Mouse (Mus musculus): ENCODE data around the gene Duoxa1. TPM values are rescaled to one million over a fixed set of nuclear protein-coding genes. Genes with fewer than 3 reads are reported as not detected.

The Duoxa1 gene
- total and polyA plus RNA-seq, 3 experiments, result 0.11 TPM; not detected in 2

GRCm38 (mm10) chr2:122355389-122355788, 41.9 kb upstream of the Duoxa1 start:
- H3K9me3 ChIP-seq (replicated peaks), result no peaks in the 10 kb centered on the region
- no peaks in the 10 kb centered on the region for H3K4me1 ChIP-seq (ENCODE audit: insufficient read depth, low read depth, low read length)
- no peak for ATAC-seq (ENCODE audit: extremely low read depth, insufficient number of reproducible peaks, low FRiP score, poor library complexity, severe bottlenecking)
- no peak for TF ChIP-seq CTCF (IDR thresholded peaks at IDR 0.05; ENCODE audit: low read depth, low read length)
- no peak for TF ChIP-seq GATA1 (IDR thresholded peaks at IDR 0.05; ENCODE audit: borderline replicate concordance, low read length)
- TF ChIP-seq POLR2AphosphoS5 (IDR thresholded peaks at IDR 0.05; ENCODE audit: insufficient replicate concordance, low read depth, low read length), result no peak
- TF ChIP-seq TAL1 (conservative IDR thresholded peaks at IDR 0.05; ENCODE audit: low read depth, low read length), result no peak
- TF ChIP-seq GATA2 (IDR thresholded peaks at IDR 0.05; ENCODE audit: borderline replicate concordance, low read depth, low read length), result no peak
- peaks cover 52% of the 10 kb centered on the region for H3K27me3 ChIP-seq (ENCODE audit: insufficient read depth, low read length)
- no peaks in the 10 kb centered on the region for H3K36me3 ChIP-seq (replicated peaks)
- no peak for DNase-seq (ENCODE audit: low spot score)
- no peak overlapping the region for H3K4me3 ChIP-seq (ENCODE audit: low read depth, low read length)

- no peak overlapping the region for H3K4me3 ChIP-seq (ENCODE audit: low read depth, low read length)
- no peaks in the 10 kb centered on the region for H3K9me3 ChIP-seq (replicated peaks)
- DNase-seq (ENCODE audit: low spot score) (no peak), ATAC-seq (ENCODE audit: extremely low read depth, insufficient number of reproducible peaks, low FRiP score, poor library complexity, severe bottlenecking) (no peak)
- peaks cover under 1% of the 10 kb centered on the region for H3K4me1 ChIP-seq (ENCODE audit: insufficient read depth, low read depth, low read length)
- TF ChIP-seq TAL1 (conservative IDR thresholded peaks at IDR 0.05; ENCODE audit: low read depth, low read length) (no peak), GATA2 (IDR thresholded peaks at IDR 0.05; ENCODE audit: borderline replicate concordance, low read depth, low read length) (no peak), CTCF (IDR thresholded peaks at IDR 0.05; ENCODE audit: low read depth, low read length) (no peak), POLR2AphosphoS5 (IDR thresholded peaks at IDR 0.05; ENCODE audit: insufficient replicate concordance, low read depth, low read length) (no peak), GATA1 (IDR thresholded peaks at IDR 0.05; ENCODE audit: borderline replicate concordance, low read length) (no peak)
- peaks cover 56% of the 10 kb centered on the region for H3K27me3 ChIP-seq (ENCODE audit: insufficient read depth, low read length)
- H3K36me3 ChIP-seq (replicated peaks), result no peaks in the 10 kb centered on the region
Measured at GRCm38 (mm10) chr2:122354191-122354929, 40.8 kb upstream of the Duoxa1 start.

- no peak overlapping the region for H3K4me3 ChIP-seq (ENCODE audit: low read depth, low read length)
- peaks cover 6% of the 10 kb centered on the region for H3K4me1 ChIP-seq (ENCODE audit: insufficient read depth, low read depth, low read length)
- H3K27me3 ChIP-seq (ENCODE audit: insufficient read depth, low read length), result peaks cover 62% of the 10 kb centered on the region
- no peak for TF ChIP-seq GATA1 (IDR thresholded peaks at IDR 0.05; ENCODE audit: borderline replicate concordance, low read length)
- no peak for TF ChIP-seq TAL1 (conservative IDR thresholded peaks at IDR 0.05; ENCODE audit: low read depth, low read length)
- TF ChIP-seq CTCF (IDR thresholded peaks at IDR 0.05; ENCODE audit: low read depth, low read length), result no peak
- no peak for TF ChIP-seq GATA2 (IDR thresholded peaks at IDR 0.05; ENCODE audit: borderline replicate concordance, low read depth, low read length)
- no peak for TF ChIP-seq POLR2AphosphoS5 (IDR thresholded peaks at IDR 0.05; ENCODE audit: insufficient replicate concordance, low read depth, low read length)
- ATAC-seq (ENCODE audit: extremely low read depth, insufficient number of reproducible peaks, low FRiP score, poor library complexity, severe bottlenecking), result no peak
- no peaks in the 10 kb centered on the region for H3K36me3 ChIP-seq (replicated peaks)
- no peaks in the 10 kb centered on the region for H3K9me3 ChIP-seq (replicated peaks)
- DNase-seq (ENCODE audit: low spot score), result no peak
Measured at GRCm38 (mm10) chr2:122353765-122354164, 40.2 kb upstream of the Duoxa1 start.

GRCm38 (mm10) chr2:122352992-122353391, 39.5 kb upstream of the Duoxa1 start:
- Histone ChIP-seq H3K9me3 (replicated peaks) (no peaks in the 10 kb centered on the region), H3K36me3 (replicated peaks) (no peaks in the 10 kb centered on the region), H3K4me1 (ENCODE audit: insufficient read depth, low read depth, low read length) (peaks cover 14% of the 10 kb centered on the region), H3K4me3 (ENCODE audit: low read depth, low read length) (no peak overlapping the region), H3K27me3 (ENCODE audit: insufficient read depth, low read length) (peaks cover 67% of the 10 kb centered on the region)
- TF ChIP-seq CTCF (IDR thresholded peaks at IDR 0.05; ENCODE audit: low read depth, low read length), result no peak
- TF ChIP-seq GATA2 (IDR thresholded peaks at IDR 0.05; ENCODE audit: borderline replicate concordance, low read depth, low read length), result no peak
- no peak for TF ChIP-seq POLR2AphosphoS5 (IDR thresholded peaks at IDR 0.05; ENCODE audit: insufficient replicate concordance, low read depth, low read length)
- TF ChIP-seq TAL1 (conservative IDR thresholded peaks at IDR 0.05; ENCODE audit: low read depth, low read length), result no peak
- TF ChIP-seq GATA1 (IDR thresholded peaks at IDR 0.05; ENCODE audit: borderline replicate concordance, low read length), result no peak
- ATAC-seq (ENCODE audit: extremely low read depth, insufficient number of reproducible peaks, low FRiP score, poor library complexity, severe bottlenecking) (no peak), DNase-seq (ENCODE audit: low spot score) (no peak)

GRCm38 (mm10) chr2:122351931-122352329, 38.4 kb upstream of the Duoxa1 start:
- no peak overlapping the region for H3K4me3 ChIP-seq (ENCODE audit: low read depth, low read length)
- peaks cover 72% of the 10 kb centered on the region for H3K27me3 ChIP-seq (ENCODE audit: insufficient read depth, low read length)
- H3K36me3 ChIP-seq (replicated peaks), result no peaks in the 10 kb centered on the region
- no peak for DNase-seq (ENCODE audit: low spot score)
- H3K4me1 ChIP-seq (ENCODE audit: insufficient read depth, low read depth, low read length), result peaks cover 16% of the 10 kb centered on the region
- TF ChIP-seq CTCF (IDR thresholded peaks at IDR 0.05; ENCODE audit: low read depth, low read length) (no peak), TAL1 (conservative IDR thresholded peaks at IDR 0.05; ENCODE audit: low read depth, low read length) (no peak), POLR2AphosphoS5 (IDR thresholded peaks at IDR 0.05; ENCODE audit: insufficient replicate concordance, low read depth, low read length) (no peak), GATA1 (IDR thresholded peaks at IDR 0.05; ENCODE audit: borderline replicate concordance, low read length) (no peak), GATA2 (IDR thresholded peaks at IDR 0.05; ENCODE audit: borderline replicate concordance, low read depth, low read length) (no peak)
- no peak for ATAC-seq (ENCODE audit: extremely low read depth, insufficient number of reproducible peaks, low FRiP score, poor library complexity, severe bottlenecking)
- no peaks in the 10 kb centered on the region for H3K9me3 ChIP-seq (replicated peaks)

- TF ChIP-seq CTCF (IDR thresholded peaks at IDR 0.05; ENCODE audit: low read depth, low read length), result no peak
- TF ChIP-seq GATA2 (IDR thresholded peaks at IDR 0.05; ENCODE audit: borderline replicate concordance, low read depth, low read length), result no peak
- TF ChIP-seq POLR2AphosphoS5 (IDR thresholded peaks at IDR 0.05; ENCODE audit: insufficient replicate concordance, low read depth, low read length), result no peak
- TF ChIP-seq TAL1 (conservative IDR thresholded peaks at IDR 0.05; ENCODE audit: low read depth, low read length), result no peak
- no peak for TF ChIP-seq GATA1 (IDR thresholded peaks at IDR 0.05; ENCODE audit: borderline replicate concordance, low read length)
- Histone ChIP-seq H3K4me1 (ENCODE audit: insufficient read depth, low read depth, low read length) (peaks cover 16% of the 10 kb centered on the region), H3K9me3 (replicated peaks) (no peaks in the 10 kb centered on the region), H3K27me3 (ENCODE audit: insufficient read depth, low read length) (peaks cover 72% of the 10 kb centered on the region), H3K4me3 (ENCODE audit: low read depth, low read length) (no peak overlapping the region), H3K36me3 (replicated peaks) (no peaks in the 10 kb centered on the region)
- DNase-seq (ENCODE audit: low spot score) (no peak), ATAC-seq (ENCODE audit: extremely low read depth, insufficient number of reproducible peaks, low FRiP score, poor library complexity, severe bottlenecking) (no peak)
Measured at GRCm38 (mm10) chr2:122351156-122351930, 37.8 kb upstream of the Duoxa1 start.
